Mouse (Mus musculus) effector memory CD4-positive, alpha-beta T cell, adult 7 months (primary cell): ENCODE measurements around the gene Wfdc16. TPM values are rescaled to one million over a fixed set of nuclear protein-coding genes. Genes with fewer than 3 reads are reported as not detected.

Experiments used
- polyA plus RNA-seq: library from polyadenylated mRNA; unstranded; fragments of 100-300 nt; shearing (Covaris generic); gene quantifications from one replicate; pipeline ENCODE4 v1.2.1, GENCODE M21; 2017

Wfdc16 gene
- polyA plus RNA-seq, result not detected

DNA sequence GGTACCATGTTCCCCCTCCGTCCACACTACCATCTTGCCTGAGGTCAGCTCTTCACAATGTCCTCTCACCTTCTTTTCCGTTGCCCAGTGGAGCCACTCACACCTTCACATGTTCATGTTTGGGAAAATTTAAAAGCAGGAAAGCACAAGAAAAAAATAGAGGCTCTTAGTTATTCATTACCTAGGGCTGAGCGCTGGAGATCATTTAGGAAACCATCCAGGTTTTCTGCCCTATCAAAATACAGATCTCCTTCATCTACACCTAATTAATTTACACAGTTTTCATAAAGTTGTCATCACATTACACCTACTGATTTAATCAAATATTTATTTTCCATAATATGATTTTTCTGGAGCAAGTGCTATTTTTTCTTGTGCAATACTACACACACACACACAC lies at the start of gene Wfdc16:
TSS of gene Wfdc16 (minus strand) at position 101 of the 400 bp plus-strand sequence.

GRCm38 (mm10) chr2:164684807-164685206 lies 46.2 kb upstream of the Wfdc16 start, which contains the start of gene Wfdc13:
TSS of gene Wfdc13 (plus strand) at chr2:164685107.

DNA sequence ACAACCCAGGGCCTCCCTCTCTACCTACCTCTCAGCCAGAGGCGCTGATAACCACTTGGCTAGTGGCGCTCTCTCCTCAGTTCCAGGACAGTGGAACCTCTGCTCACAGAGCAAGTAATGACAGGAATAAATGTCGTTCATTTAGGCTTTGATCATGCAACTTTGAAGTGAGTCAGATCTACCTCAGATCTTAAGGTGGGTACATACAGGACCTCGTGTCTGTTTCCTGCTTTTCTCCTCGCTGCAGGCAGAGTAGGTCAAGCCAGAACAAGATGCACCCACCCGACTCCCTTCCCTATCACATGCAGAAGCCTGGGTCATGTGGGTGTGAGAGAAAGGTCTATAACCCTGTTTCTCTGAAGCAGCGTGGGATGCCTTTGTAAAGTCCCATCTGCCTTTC lies 35.4 kb upstream of the Wfdc16 start, which contains the start of gene Wfdc11:
TSS of gene Wfdc11 (minus strand) at position 101 of the 400 bp plus-strand sequence.

GRCm38 (mm10) chr2:164656483-164656882 lies 17.9 kb upstream of the Wfdc16 start, which contains the start of gene Wfdc9:
TSS of gene Wfdc9 (minus strand) at chr2:164656583.

DNA sequence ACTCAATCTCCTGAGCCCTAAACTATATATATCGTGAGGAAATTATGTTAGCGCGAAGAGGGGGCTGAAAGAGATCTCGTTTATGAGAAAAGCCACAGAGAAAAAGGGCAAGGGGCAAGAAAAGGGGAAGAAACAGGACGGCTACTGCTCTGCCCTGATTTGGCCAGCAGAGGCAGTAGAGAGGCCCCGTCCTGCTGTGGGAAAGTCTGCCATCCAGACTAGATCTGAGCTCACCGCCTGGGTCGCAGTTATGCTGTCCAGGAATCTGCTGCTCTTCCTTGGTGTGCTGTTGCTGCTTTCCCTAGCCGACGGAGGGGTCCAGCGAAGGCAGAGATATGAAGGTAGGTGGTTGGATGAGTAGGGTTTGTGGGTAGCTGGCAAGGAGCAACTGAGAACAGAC lies 17.3 kb upstream of the Wfdc16 start, which contains the start of gene Wfdc10:
TSS of gene Wfdc10 (plus strand) at position 189 of the 400 bp plus-strand sequence.

DNA sequence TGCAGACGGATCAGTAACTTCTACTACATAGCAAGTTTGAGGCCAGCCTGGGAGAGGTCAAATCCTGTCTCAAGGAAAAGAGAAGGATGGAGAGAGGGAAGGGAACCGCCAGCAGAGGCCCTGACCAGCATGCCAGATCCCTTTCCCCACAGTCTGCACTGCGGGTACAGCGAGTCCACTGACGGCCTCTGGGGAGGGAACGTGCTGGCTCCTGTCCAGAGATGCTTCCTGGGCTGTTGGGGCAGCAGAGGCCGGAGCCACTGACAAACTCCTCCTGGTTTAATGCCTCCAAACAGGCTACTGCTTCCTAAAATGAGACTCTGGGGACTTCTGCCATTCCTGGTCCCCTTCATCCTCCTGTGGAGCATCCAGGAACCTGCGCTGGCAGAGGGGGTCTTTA lies 25.1 kb downstream of the Wfdc16 start, which contains the start of the genes Wfdc6b and Wfdc8:
TSS of gene Wfdc6b (plus strand) at position 52 of the 400 bp plus-strand sequence.
TSS of gene Wfdc8 (minus strand) at position 156 of the 400 bp plus-strand sequence.

GRCm38 (mm10) chr2:164593494-164593893 lies 45.1 kb downstream of the Wfdc16 start, which contains the start of gene Eppin:
TSS of gene Eppin (minus strand) at chr2:164593594.

GRCm38 (mm10) chr2:164585025-164585725 lies 53.4 kb downstream of the Wfdc16 start, which contains the start of gene Wfdc6a:
TSS of gene Wfdc6a (minus strand) at chr2:164585447.

Other genes starting within 250 kb of the Wfdc16 start
- 12.2 TPM for gene Slpi, start 249.7 kb downstream of the Wfdc16 start, polyA plus RNA-seq
- 0.71 TPM for gene Rbpjl, start 235.7 kb downstream of the Wfdc16 start, polyA plus RNA-seq
- 0.69 TPM for gene Matn4, start 233.6 kb downstream of the Wfdc16 start, polyA plus RNA-seq
- 0.63 TPM for gene Sdc4, start 194.9 kb downstream of the Wfdc16 start, polyA plus RNA-seq
- 86.9 TPM for gene Sys1, start 181.8 kb downstream of the Wfdc16 start, polyA plus RNA-seq
- 11.7 TPM for gene Gm20458, start 177.8 kb downstream of the Wfdc16 start, polyA plus RNA-seq
- 0.41 TPM for gene Trp53tg5, start 165.1 kb downstream of the Wfdc16 start, polyA plus RNA-seq
- gene Dbndd2, start 152.7 kb downstream of the Wfdc16 start, polyA plus RNA-seq, result 1.6 TPM
- 12.8 TPM for gene Pigt, start 141.3 kb downstream of the Wfdc16 start, polyA plus RNA-seq
- not detected for gene Wfdc2, start 76.4 kb downstream of the Wfdc16 start, polyA plus RNA-seq
- not detected for gene Spint3, start 65.3 kb downstream of the Wfdc16 start, polyA plus RNA-seq
- 0.49 TPM for gene Wfdc6a, start 53.3 kb downstream of the Wfdc16 start, polyA plus RNA-seq
- not detected for gene Eppin, start 45.2 kb downstream of the Wfdc16 start, polyA plus RNA-seq
- not detected for gene Wfdc6b, start 25.3 kb downstream of the Wfdc16 start, polyA plus RNA-seq
- not detected for gene Wfdc8, start 25.2 kb downstream of the Wfdc16 start, polyA plus RNA-seq
- gene Wfdc10, start 17.2 kb upstream of the Wfdc16 start, polyA plus RNA-seq, result not detected
- not detected for gene Wfdc9, start 17.8 kb upstream of the Wfdc16 start, polyA plus RNA-seq
- gene Wfdc11, start 35.3 kb upstream of the Wfdc16 start, polyA plus RNA-seq, result not detected
- gene Wfdc13, start 46.3 kb upstream of the Wfdc16 start, polyA plus RNA-seq, result 1.3 TPM
- not detected for gene Spint4, start 59.7 kb upstream of the Wfdc16 start, polyA plus RNA-seq
- not detected for gene Spint5, start 76.5 kb upstream of the Wfdc16 start, polyA plus RNA-seq
- gene Wfdc3, start 107.1 kb upstream of the Wfdc16 start, polyA plus RNA-seq, result 0.34 TPM
- gene Dnttip1, start 107.2 kb upstream of the Wfdc16 start, polyA plus RNA-seq, result 49.6 TPM
- 0.96 TPM for gene Ube2c, start 131.1 kb upstream of the Wfdc16 start, polyA plus RNA-seq
- gene Tnnc2, start 141.2 kb upstream of the Wfdc16 start, polyA plus RNA-seq, result not detected
- gene Snx21, start 147.0 kb upstream of the Wfdc16 start, polyA plus RNA-seq, result 5.0 TPM
- 26.4 TPM for gene Acot8, start 166.1 kb upstream of the Wfdc16 start, polyA plus RNA-seq
- 3.5 TPM for gene Zswim3, start 166.3 kb upstream of the Wfdc16 start, polyA plus RNA-seq
- 15.3 TPM for gene Zswim1, start 183.9 kb upstream of the Wfdc16 start, polyA plus RNA-seq
- not detected for gene Spata25, start 189.7 kb upstream of the Wfdc16 start, polyA plus RNA-seq
- gene Ctsa, start 194.1 kb upstream of the Wfdc16 start, polyA plus RNA-seq, result 161 TPM
- 1.0 TPM for gene Neurl2, start 194.7 kb upstream of the Wfdc16 start, polyA plus RNA-seq
- gene Pltp, start 218.9 kb upstream of the Wfdc16 start, polyA plus RNA-seq, result 5.1 TPM
- 150 TPM for gene Pcif1, start 240.5 kb upstream of the Wfdc16 start, polyA plus RNA-seq